8 mouse cellular contexts compared by ENCODE assay signal in genomic region chr10:111516172-111516588, GRCm38 (mm10). TPM values are rescaled to one million over a fixed set of nuclear protein-coding genes. Genes with fewer than 3 reads are reported as not detected.
DNase-seq lines count a peak whose midpoint lies in the region; ATAC-seq and TF ChIP-seq lines count a peak whose summit lies in the region.

No protein-coding gene starts in this region.

- H3K9ac ChIP-seq in embryonic facial prominence, embryonic 11.5 days (replicated peaks; ENCODE audit: low read length): no peak overlapping the region
- H3K9ac ChIP-seq in liver, embryonic 11.5 days (ENCODE audit: low read depth, low read length): no peak overlapping the region
- no peak overlapping the region for H3K9ac ChIP-seq in forebrain, embryonic 12.5 days

- H3K4me3 ChIP-seq in embryonic facial prominence, embryonic 11.5 days (ENCODE audit: low read depth, low read length): no peak overlapping the region
- no peak overlapping the region for H3K4me3 ChIP-seq in liver, embryonic 11.5 days (ENCODE audit: low read depth, low read length)
- no peak overlapping the region for H3K4me3 ChIP-seq in forebrain, embryonic 12.5 days (replicated peaks)

- H3K4me2 ChIP-seq in embryonic facial prominence, embryonic 11.5 days (ENCODE audit: low read depth, low read length): no peak overlapping the region
- peak overlapping the region; percentile 1; the same call in 1 of the 2 replicates for H3K4me2 ChIP-seq in liver, embryonic 11.5 days
- H3K4me2 ChIP-seq in forebrain, embryonic 12.5 days: no peak overlapping the region

- no peaks in the 10 kb centered on the region for H3K27me3 ChIP-seq in Patski
- no peaks in the 10 kb centered on the region for H3K27me3 ChIP-seq in embryonic facial prominence, embryonic 11.5 days (ENCODE audit: control insufficient read depth, insufficient read depth, low read length)
- H3K27me3 ChIP-seq in liver, embryonic 11.5 days (replicated peaks; ENCODE audit: control insufficient read depth, insufficient read depth, low read length): no peaks in the 10 kb centered on the region
- H3K27me3 ChIP-seq in splenic B cell, adult 2 months (ENCODE audit: control insufficient read depth, insufficient read depth, low read length, poor library complexity, severe bottlenecking): no peaks in the 10 kb centered on the region
- 0 out of 2 replicates have a peak, but pooled peaks cover 7% of the 10 kb centered on the region for H3K27me3 ChIP-seq in forebrain, embryonic 12.5 days

- no peak overlapping the region for H3K27ac ChIP-seq in embryonic facial prominence, embryonic 11.5 days (replicated peaks; ENCODE audit: low read depth, low read length)
- no peak overlapping the region for H3K27ac ChIP-seq in liver, embryonic 11.5 days (ENCODE audit: low read depth, low read length)
- no peak overlapping the region for H3K27ac ChIP-seq in forebrain, embryonic 12.5 days

- 38% methylated on average over 13 of the region's 13 CpGs for WGBS in embryonic facial prominence, embryonic 11.5 days
- 32% methylated on average over 13 of the region's 13 CpGs for WGBS in liver, embryonic 11.5 days
- WGBS in forebrain, embryonic 12.5 days: 80% methylated on average over 13 of the region's 13 CpGs

- no peaks in the 10 kb centered on the region; the same call in none of the 2 replicates for H3K4me1 ChIP-seq in embryonic facial prominence, embryonic 11.5 days (ENCODE audit: control insufficient read depth, insufficient read depth, low read length)
- H3K4me1 ChIP-seq in liver, embryonic 11.5 days (replicated peaks; ENCODE audit: control insufficient read depth, insufficient read depth, low read length): peaks cover 11% of the 10 kb centered on the region
- peaks cover 14% of the 10 kb centered on the region for H3K4me1 ChIP-seq in forebrain, embryonic 12.5 days

- no peaks in the 10 kb centered on the region for H3K9me3 ChIP-seq in embryonic facial prominence, embryonic 11.5 days (replicated peaks; ENCODE audit: control insufficient read depth, low read length)
- no peaks in the 10 kb centered on the region for H3K9me3 ChIP-seq in liver, embryonic 11.5 days (ENCODE audit: control insufficient read depth, low read length)
- no peaks in the 10 kb centered on the region for H3K9me3 ChIP-seq in forebrain, embryonic 12.5 days

- CTCF ChIA-PET in Patski (lab: Charles Lee): interaction anchor here (0.7 to 1.8 kb wide), 5 partner anchors 11 to 477 kb away, joined by 3 to 4 read pairs (median 3); no protein-coding TSS in a partner anchor

- no peak for TF ChIP-seq CTCF in Patski (IDR thresholded peaks at IDR 0.05)

- DNase-seq in Patski (ENCODE audit: low read depth, low spot score): peak; percentile 63
- DNase-seq in embryonic facial prominence, embryonic 11.5 days (ENCODE audit: low spot score): no peak
- peak; percentile 26 for DNase-seq in heart, postnatal 25 days (ENCODE audit: low spot score)
- no peak for DNase-seq in liver, embryonic 11.5 days (ENCODE audit: low spot score)
- DNase-seq in splenic B cell, adult 2 months (ENCODE audit: low read depth, low spot score): peak; percentile 65
- no peak for DNase-seq in left cerebral cortex, adult 18-20 months (ENCODE audit: low spot score in 2 of 2)
- no peak for DNase-seq in right cerebral cortex, postnatal 4 days

- peak; percentile 96 for ATAC-seq in Patski
- ATAC-seq in embryonic facial prominence, embryonic 11.5 days (replicated peaks; ENCODE audit: insufficient number of reproducible peaks, low FRiP score, low TSS enrichment, low read depth): 0 out of 2 replicates have a peak, but pooled peaks have one; percentile 12
- ATAC-seq in liver, embryonic 11.5 days (replicated peaks; ENCODE audit: low FRiP score): peak; percentile 16; the same call in 1 of the 2 replicates
- ATAC-seq in forebrain, embryonic 12.5 days (ENCODE audit: low FRiP score): no peak

- in situ Hi-C loops in Patski (cut with MboI; ENCODE audit: low pct_unique_long_range_greater_than_20kb): no loop called here

- POLR2A ChIA-PET in Patski (lab: Charles Lee): interaction anchor here (0.6 to 1.0 kb wide), 4 partner anchors 68 to 402 kb away, joined by 3 to 5 read pairs (median 3); no protein-coding TSS in a partner anchor

- no peaks in the 10 kb centered on the region for H3K36me3 ChIP-seq in embryonic facial prominence, embryonic 11.5 days (replicated peaks; ENCODE audit: control insufficient read depth, insufficient read depth, low read depth, low read length)
- H3K36me3 ChIP-seq in liver, embryonic 11.5 days (ENCODE audit: control insufficient read depth, insufficient read depth, low read length): no peaks in the 10 kb centered on the region
- no peaks in the 10 kb centered on the region for H3K36me3 ChIP-seq in splenic B cell, adult 2 months (ENCODE audit: control insufficient read depth, insufficient read depth, low read length, poor library complexity, severe bottlenecking)
- H3K36me3 ChIP-seq in forebrain, embryonic 12.5 days (replicated peaks): no peaks in the 10 kb centered on the region

- intact Hi-C loops in heart, postnatal 25 days (cut with DNase I): no loop called here

RNA-seq across cellular contexts. Expression of gene Phlda1, which starts 10.1 kb away (rescaled TPM):
- 18.4 TPM for polyA plus RNA-seq in Patski (2021)
- 25.6 and 26.9 TPM in 2 replicates for polyA plus RNA-seq in embryonic facial prominence, embryonic 11.5 days (2014; fragmentation: Nextera tagmentation; extraction: Ambion mirVana)
- total RNA-seq in heart, postnatal 25 days (2021): 10 to 100 TPM; 16.9 to 18.8 TPM
- polyA plus RNA-seq in liver, embryonic 11.5 days (2014; fragmentation: Nextera tagmentation; extraction: Ambion mirVana): 15.8 and 16.1 TPM in 2 replicates
- 17.8 and 18.0 TPM in 2 replicates for polyA plus RNA-seq in forebrain, embryonic 12.5 days (2016; fragmentation: Nextera tagmentation; extraction: Ambion mirVana)
- total RNA-seq in left cerebral cortex, adult 18-20 months (2021): 10 to 100 TPM; 39.6 to 40.9 TPM

RNA-seq across cellular contexts. Expression of gene Nap1l1, which starts 43.2 kb away (rescaled TPM):
- polyA plus RNA-seq in Patski (2021): 252 TPM
- 407 and 443 TPM in 2 replicates for polyA plus RNA-seq in embryonic facial prominence, embryonic 11.5 days (2014; fragmentation: Nextera tagmentation; extraction: Ambion mirVana)
- total RNA-seq in heart, postnatal 25 days (2021): 10 to 100 TPM; 55.0 to 60.9 TPM
- polyA plus RNA-seq in liver, embryonic 11.5 days (2014; fragmentation: Nextera tagmentation; extraction: Ambion mirVana): 313 and 324 TPM in 2 replicates
- 348 and 361 TPM in 2 replicates for polyA plus RNA-seq in forebrain, embryonic 12.5 days (2016; fragmentation: Nextera tagmentation; extraction: Ambion mirVana)
- total RNA-seq in left cerebral cortex, adult 18-20 months (2021): 100 to 1,000 TPM; 234 to 248 TPM

Comparison
In these comparisons a context has a peak if more than half of its experiments do, and no peak if none do; other contexts are left out.
1. DNase-seq: peak in Patski (single experiment), heart, postnatal 25 days (single experiment) and splenic B cell, adult 2 months (single experiment); none in embryonic facial prominence, embryonic 11.5 days (single experiment), liver, embryonic 11.5 days (single experiment), left cerebral cortex, adult 18-20 months (0 of 2) and right cerebral cortex, postnatal 4 days (single experiment).